Mouse (Mus musculus) embryonic facial prominence, embryonic 12.5 days (tissue): ENCODE data around the gene Sinhcaf. TPM values are rescaled to one million over a fixed set of nuclear protein-coding genes. Genes with fewer than 3 reads are reported as not detected.
"Not testable (repeated sequence)": the region's sequence is repeated elsewhere in the genome, so short reads cannot be mapped to it uniquely, and the experiment has no call there.

Source experiments
- ATAC-seq: fragments of 200-750 bp; cut with Nextera tagmentation; 2 replicates; pipeline ENCODE4 v1.8.0; 2017; ENCODE audit not compliant: insufficient number of reproducible peaks, insufficient read depth, low FRiP score, low TSS enrichment
- H3K27ac ChIP-seq: fragments of 300-500 bp; sonication (generic); 2 replicates; pipeline ENCODE4 v1.5.1; 2016; ENCODE audit warnings: mild to moderate bottlenecking
- H3K27me3 ChIP-seq: fragments of 300-500 bp; sonication (generic); 2 replicates; pipeline ENCODE4 v1.6.1; 2016; ENCODE audit warnings: mild to moderate bottlenecking, moderate library complexity
- H3K36me3 ChIP-seq: fragments of 300-500 bp; sonication (generic); 2 replicates; pipeline ENCODE4 v1.6.1; 2016; ENCODE audit warnings: mild to moderate bottlenecking
- H3K4me1 ChIP-seq: fragments of 300-500 bp; sonication (generic); 2 replicates; pipeline ENCODE4 v1.6.1; 2016
- H3K4me2 ChIP-seq: fragments of 300-500 bp; sonication (generic); replicated peaks from 2 replicates; pipeline ENCODE4 v1.6.1; 2016; ENCODE audit warnings: mild to moderate bottlenecking, moderate library complexity
- H3K4me3 ChIP-seq: fragments of 300-500 bp; sonication (generic); 2 replicates; pipeline ENCODE4 v1.5.1; 2016; ENCODE audit warnings: mild to moderate bottlenecking
- H3K9ac ChIP-seq: fragments of 300-500 bp; sonication (generic); 2 replicates; pipeline ENCODE4 v1.6.1; 2016; ENCODE audit warnings: mild to moderate bottlenecking, moderate library complexity
- H3K9me3 ChIP-seq: fragments of 300-500 bp; sonication (generic); 2 replicates; pipeline ENCODE4 v1.6.1; 2016; ENCODE audit warnings: mild to moderate bottlenecking, moderate library complexity
- WGBS: fragments of 180-500 bp; shearing (Covaris S2); methylation state at CpG from one replicate; pipeline ENCODE4 v1.1.7; 2016; 5-methylcytosine and 5-hydroxymethylcytosine counted together
- polyA plus RNA-seq: library from polyadenylated mRNA; unstranded; fragments of >200 nt; fragmentation: Nextera tagmentation; extraction: Ambion mirVana; gene quantifications from 2 replicates; pipeline ENCODE4 v1.2.1, GENCODE M21; 2016

The Sinhcaf gene
- 143 and 147 TPM in 2 replicates for polyA plus RNA-seq

DNA sequence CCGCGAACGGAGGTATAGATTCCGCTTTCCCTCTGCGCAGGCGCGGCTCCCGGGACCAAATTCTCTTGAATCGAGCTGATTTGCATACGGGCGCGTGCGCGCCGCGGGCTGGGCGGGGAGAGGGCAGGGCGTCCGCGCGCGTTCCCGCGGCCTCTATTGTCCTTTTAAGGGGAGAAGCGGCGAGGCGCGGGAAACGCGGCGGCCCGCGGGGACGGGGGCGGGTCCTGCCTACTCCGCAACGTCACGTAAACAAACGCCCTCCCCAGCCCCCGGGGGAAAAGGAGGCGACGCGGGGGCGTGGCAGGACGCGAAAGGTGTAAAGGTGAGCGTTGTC lies at the start of gene Sinhcaf:
Gene Sinhcaf (minus strand): TSS at position 59 of the 334 bp plus-strand sequence.
- under 1% methylated on average over 47 of the region's 47 CpGs for WGBS
- Histone ChIP-seq H3K4me3 (peak within 1 kb of the TSS; percentile 87), H3K9ac (peak within 1 kb of the TSS; percentile 98), H3K27me3 (no peaks in the 10 kb centered on the region), H3K9me3 (no peaks in the 10 kb centered on the region), H3K4me2 (peak within 1 kb of the TSS; percentile 63), H3K36me3 (no peaks in the 10 kb centered on the region), H3K27ac (peak within 1 kb of the TSS; percentile 94), H3K4me1 (peaks cover 15% of the 10 kb centered on the region; the same call in 1 of the 2 replicates)
- peak; percentile 77 for ATAC-seq

DNA sequence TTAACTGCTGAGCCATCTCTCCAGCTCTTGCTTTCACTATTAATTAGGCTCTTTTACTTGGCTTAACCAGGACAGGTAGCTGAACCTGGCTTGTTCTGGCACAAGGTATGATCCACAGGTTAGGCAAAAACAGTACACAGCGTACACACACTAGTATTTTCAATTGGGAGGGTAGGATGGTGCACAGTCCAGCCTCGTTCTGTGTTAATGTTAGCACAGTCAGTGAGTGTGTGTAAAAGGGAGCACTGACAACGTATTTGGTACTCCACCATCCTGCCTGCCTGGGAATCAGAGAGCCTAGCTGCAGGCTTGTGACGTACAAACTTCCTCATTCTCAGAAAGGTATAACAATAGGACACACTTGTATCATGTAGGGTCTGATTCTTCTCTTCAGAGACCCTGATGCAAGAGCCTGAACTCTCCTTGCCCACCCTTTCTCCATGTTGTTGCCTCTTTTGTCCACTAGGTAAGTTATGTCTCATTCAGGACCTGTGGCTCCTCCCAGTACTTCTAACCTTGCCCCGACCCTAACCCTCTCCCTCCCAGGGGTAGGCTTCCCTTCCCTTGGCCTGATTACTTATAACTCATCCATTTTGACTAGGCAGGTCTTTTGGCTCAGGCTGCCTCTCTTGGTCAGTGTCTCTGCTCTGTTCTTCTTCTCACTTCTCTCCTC lies 48.2 kb upstream of the Sinhcaf start:
- no peak overlapping the region for H3K4me3 ChIP-seq
- no peak overlapping the region for H3K27ac ChIP-seq
- no peaks in the 10 kb centered on the region for H3K9me3 ChIP-seq
- 0 out of 2 replicates have a peak, but pooled peaks cover 8% of the 10 kb centered on the region for H3K36me3 ChIP-seq
- H3K9ac ChIP-seq: no peak overlapping the region
- no peak overlapping the region for H3K4me2 ChIP-seq
- 72% methylated on average over 5 of the region's 5 CpGs for WGBS
- H3K4me1 ChIP-seq: no peaks in the 10 kb centered on the region
- no peaks in the 10 kb centered on the region for H3K27me3 ChIP-seq
- no peak; the same call in 1 of the 2 replicates for ATAC-seq

DNA sequence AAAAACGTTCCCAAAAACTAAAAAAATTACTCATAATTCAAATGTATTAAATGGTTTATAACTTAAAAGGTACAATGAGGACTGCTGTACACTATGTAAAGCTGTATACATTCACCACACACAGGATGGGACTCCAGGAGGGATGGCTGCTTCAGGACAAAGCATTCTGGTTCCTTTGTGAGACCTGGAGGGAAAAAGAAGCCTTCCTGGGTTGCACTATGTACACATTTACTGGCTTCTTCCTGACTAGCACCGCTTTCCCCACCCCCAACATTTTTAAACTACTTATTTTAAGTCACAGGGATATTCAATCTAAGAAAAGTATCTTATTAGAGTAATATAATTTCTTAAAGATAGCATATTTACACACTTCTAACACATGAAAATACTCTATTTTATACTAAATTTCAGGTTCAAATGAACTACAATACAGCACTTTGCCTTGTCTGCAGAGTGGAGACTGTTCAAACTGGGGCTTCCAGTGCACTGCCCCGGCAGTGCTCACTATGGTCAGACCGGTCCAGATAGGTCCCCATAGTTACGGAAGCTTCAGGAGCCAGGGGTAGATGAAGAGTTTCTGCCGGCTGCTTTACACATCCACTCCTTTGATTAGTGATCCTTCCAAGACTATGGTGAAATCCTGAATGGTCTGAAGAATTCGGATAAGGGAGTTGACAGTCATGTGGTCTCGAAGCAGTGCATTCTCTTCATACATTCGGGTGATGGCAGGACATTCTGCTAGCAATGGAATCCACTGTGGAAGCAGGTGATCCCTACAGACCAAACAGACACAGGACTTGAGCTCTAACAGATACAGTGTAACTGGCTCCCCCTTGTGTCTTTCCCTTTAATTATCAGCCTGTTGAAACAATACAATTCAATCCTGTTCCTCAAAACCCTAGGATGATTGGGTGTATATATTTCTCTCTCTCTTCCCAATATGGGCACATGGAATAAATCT lies 47.1 kb upstream of the Sinhcaf start:
- no peaks in the 10 kb centered on the region for H3K9me3 ChIP-seq
- no peak overlapping the region for H3K4me2 ChIP-seq
- H3K9ac ChIP-seq: no peak overlapping the region
- 0 out of 2 replicates have a peak, but pooled peaks cover 8% of the 10 kb centered on the region for H3K36me3 ChIP-seq
- H3K4me1 ChIP-seq: no peaks in the 10 kb centered on the region
- H3K4me3 ChIP-seq: no peak overlapping the region
- H3K27me3 ChIP-seq: no peaks in the 10 kb centered on the region
- WGBS: 29% methylated on average over 9 of the region's 9 CpGs
- ATAC-seq: no peak
- H3K27ac ChIP-seq: no peak overlapping the region

DNA sequence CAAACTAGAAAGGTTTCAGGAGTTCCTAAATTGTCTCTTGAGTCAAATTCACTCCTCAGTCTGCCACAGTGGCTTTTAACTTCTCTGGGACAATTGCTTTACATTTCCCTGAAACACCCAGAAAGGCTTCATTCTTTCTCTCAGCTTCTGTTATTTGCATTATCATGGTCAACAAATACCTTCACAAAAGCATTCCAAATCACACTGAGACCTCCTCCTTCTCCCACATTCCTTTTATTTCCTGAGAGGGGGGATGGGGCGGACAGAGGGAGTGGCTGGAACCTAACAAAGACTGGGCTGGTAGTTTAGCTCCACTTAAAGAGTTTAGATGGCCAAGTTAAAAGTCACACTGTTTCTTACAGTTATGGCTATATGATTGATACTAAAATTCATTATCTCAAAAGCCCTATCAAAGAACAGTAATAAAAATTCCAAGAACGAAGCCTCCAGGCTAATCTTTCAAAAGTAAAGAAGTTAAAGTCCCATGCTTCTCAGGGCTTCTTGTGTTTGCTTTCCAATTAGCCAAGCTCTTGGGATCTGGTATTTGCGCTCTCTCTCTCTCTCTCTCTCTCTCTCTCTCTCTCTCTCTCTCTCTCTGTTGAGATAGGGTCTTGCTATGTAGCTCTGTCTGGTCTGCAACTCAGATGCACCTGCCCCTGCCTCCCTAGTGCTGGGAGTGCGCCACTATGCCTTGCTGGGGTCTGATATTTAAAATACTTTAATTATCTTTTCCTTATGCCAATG lies 46.3 kb upstream of the Sinhcaf start:
- Histone ChIP-seq H3K4me2 (no peak overlapping the region), H3K27me3 (no peaks in the 10 kb centered on the region), H3K4me1 (no peaks in the 10 kb centered on the region), H3K36me3 (0 out of 2 replicates have a peak, but pooled peaks cover 8% of the 10 kb centered on the region), H3K27ac (no peak overlapping the region), H3K4me3 (no peak overlapping the region), H3K9me3 (no peaks in the 10 kb centered on the region), H3K9ac (no peak overlapping the region)
- WGBS: 33% methylated on average over 4 of the region's 4 CpGs
- ATAC-seq: no peak

DNA sequence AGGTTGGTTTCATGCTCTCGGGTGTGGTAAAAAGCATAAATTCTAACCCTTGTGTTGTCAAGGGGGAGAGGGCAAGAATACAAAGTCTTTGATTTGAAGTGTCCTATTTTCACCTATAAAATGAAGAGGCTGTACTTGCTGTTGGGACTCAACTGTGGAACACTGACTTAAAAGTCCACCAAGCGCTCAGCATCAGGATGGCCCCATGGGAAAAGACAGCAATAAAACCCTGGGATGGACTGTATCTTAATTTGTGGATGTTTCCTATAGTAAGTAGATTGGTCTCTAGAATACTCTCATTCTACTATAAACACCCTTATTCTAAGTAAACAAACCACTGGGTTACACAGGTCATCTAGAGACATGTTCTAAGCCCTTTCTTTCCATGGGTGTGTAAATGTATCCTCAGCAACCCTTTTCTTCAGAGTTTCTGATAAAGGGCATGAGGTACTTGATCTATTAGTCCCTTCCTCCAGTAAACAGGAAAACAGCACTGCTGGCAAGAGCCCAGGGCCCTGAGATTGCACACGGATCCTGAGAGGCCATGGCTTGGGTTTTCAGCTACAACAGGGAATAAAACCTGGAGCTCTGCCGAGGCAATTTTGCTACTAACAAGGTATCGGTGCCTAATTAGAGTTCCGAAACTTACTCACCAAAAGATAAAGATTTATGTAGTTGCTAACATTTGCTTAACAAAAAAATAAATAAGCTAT lies 45.5 kb upstream of the Sinhcaf start:
- no peaks in the 10 kb centered on the region for H3K9me3 ChIP-seq
- no peak overlapping the region for H3K27ac ChIP-seq
- H3K9ac ChIP-seq: no peak overlapping the region
- no peak overlapping the region for H3K4me2 ChIP-seq
- no peak overlapping the region for H3K4me3 ChIP-seq
- H3K4me1 ChIP-seq: no peaks in the 10 kb centered on the region
- ATAC-seq: no peak
- H3K27me3 ChIP-seq: no peaks in the 10 kb centered on the region
- WGBS: 47% methylated on average over 6 of the region's 6 CpGs
- 0 out of 2 replicates have a peak, but pooled peaks cover 4% of the 10 kb centered on the region for H3K36me3 ChIP-seq

DNA sequence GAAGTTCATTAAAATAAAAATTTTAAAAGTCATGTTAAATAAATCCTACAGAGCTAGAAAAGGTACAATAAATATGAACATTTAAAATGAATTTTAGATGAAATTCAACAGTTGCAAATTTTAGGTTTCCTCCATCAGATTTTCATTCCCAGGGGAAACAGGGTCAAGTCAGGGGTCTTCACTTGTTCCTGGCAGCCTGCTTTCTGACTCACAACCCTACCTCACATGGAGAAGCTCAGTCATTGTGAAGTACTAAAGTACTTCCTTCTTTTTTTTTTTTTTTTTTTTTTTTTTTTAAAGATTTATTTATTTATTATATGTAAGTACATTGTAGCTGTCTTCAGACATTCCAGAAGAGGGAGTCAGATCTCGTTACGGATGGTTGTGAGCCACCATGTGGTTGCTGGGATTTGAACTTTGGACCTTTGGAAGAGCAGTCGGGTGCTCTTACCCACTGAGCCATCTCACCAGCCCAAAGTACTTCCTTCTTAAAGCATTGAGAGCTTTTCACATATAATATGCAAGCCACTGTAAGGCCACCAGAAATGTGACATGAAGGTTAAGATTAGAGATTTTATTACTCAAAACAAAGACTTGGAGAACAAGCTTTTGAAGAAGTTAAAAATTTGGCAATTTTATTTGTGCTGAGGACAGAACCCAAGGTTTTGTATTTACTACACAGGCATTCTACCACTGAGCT lies 43.7 kb upstream of the Sinhcaf start:
- not testable (repeated sequence) for ATAC-seq
- WGBS: 64% methylated on average over 1 of the region's 3 CpGs

DNA sequence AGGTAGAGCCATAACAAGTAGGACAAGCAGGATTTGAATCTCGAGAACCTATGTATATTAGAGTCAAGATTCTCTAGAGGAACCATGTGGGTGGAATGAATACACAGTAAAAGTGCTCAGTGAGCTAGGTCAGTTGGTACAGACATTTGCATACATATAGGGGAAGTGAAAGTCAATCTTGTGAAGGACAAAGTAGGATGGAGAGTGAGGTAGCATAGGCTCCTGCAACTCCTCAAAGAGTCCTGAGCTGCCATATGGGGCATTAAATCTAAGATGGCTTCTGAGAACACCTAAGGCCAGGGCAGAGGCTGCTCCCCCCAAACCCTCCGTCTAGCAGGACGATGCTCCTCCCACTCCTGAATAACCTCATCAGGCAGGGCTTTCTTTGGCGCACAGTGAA lies 39.7 kb upstream of the Sinhcaf start:
- Histone ChIP-seq H3K4me2 (no peak overlapping the region), H3K9ac (no peak overlapping the region), H3K4me1 (no peaks in the 10 kb centered on the region), H3K27ac (no peak overlapping the region), H3K27me3 (no peaks in the 10 kb centered on the region), H3K36me3 (no peaks in the 10 kb centered on the region), H3K4me3 (no peak overlapping the region), H3K9me3 (no peaks in the 10 kb centered on the region)
- no peak for ATAC-seq
- WGBS: 81% methylated on average over 4 of the region's 4 CpGs

More for the DNA sequence above, 43.7 kb upstream of the Sinhcaf start:
- H3K36me3 ChIP-seq, H3K4me2 ChIP-seq, H3K9ac ChIP-seq, H3K27me3 ChIP-seq, H3K4me1 ChIP-seq, H3K9me3 ChIP-seq, H3K27ac ChIP-seq, H3K4me3 ChIP-seq: not testable (repeated sequence)

DNA sequence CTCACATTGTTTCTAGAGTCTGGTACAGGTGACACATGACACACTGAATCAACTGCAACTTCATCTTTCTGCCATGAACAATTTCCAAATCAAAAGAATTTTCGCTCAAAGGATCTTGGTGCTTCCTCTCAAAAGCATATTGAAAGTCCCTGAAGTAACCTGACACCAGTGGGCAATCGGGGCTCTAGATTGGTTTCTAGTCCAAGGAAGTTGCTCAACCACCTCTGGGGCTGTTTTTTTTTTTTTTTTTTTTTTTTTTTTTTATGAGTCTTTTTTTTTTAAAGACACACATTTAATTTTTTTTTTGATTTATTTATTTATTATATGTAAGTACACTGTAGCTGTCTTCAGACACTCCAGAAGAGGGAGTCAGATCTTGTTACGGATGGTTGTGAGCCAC lies 34.2 kb upstream of the Sinhcaf start:
- Histone ChIP-seq H3K4me3 (no peak overlapping the region), H3K9ac (no peak overlapping the region)
- no peak for ATAC-seq

DNA sequence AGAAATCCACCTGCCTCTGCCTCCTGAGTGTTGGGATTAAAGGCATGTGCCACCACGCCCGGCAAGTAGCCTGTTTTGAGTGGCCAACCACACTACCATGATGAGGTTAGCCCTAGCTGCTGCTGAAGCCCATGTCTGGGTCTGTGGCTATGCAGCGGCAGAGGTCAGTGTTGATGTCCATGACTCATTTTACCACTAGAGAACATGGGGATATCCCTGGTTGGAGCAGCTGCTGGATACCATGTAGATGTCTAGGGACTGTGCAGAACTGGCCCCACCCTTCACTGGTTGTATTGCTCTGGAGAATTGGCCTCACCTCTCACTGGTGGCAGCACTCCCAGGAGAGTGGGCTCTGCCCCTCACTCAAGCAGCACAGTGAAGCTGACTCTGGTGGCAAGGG lies 28.8 kb upstream of the Sinhcaf start:
- no peaks in the 10 kb centered on the region for H3K27me3 ChIP-seq
- H3K9me3 ChIP-seq: no peaks in the 10 kb centered on the region
- no peak overlapping the region for H3K27ac ChIP-seq
- H3K4me3 ChIP-seq: no peak overlapping the region
- H3K9ac ChIP-seq: no peak overlapping the region
- H3K36me3 ChIP-seq: no peaks in the 10 kb centered on the region
- ATAC-seq: no peak
- peaks cover 14% of the 10 kb centered on the region for H3K4me1 ChIP-seq
- H3K4me2 ChIP-seq: no peak overlapping the region
- WGBS: 92% methylated on average over 3 of the region's 3 CpGs

More for the DNA sequence above, 34.2 kb upstream of the Sinhcaf start:
- Histone ChIP-seq H3K4me1 (no peaks in the 10 kb centered on the region), H3K9me3 (no peaks in the 10 kb centered on the region), H3K4me2 (no peak overlapping the region), H3K27ac (no peak overlapping the region), H3K27me3 (no peaks in the 10 kb centered on the region), H3K36me3 (no peaks in the 10 kb centered on the region)
- 57% methylated on average over 3 of the region's 3 CpGs for WGBS

DNA sequence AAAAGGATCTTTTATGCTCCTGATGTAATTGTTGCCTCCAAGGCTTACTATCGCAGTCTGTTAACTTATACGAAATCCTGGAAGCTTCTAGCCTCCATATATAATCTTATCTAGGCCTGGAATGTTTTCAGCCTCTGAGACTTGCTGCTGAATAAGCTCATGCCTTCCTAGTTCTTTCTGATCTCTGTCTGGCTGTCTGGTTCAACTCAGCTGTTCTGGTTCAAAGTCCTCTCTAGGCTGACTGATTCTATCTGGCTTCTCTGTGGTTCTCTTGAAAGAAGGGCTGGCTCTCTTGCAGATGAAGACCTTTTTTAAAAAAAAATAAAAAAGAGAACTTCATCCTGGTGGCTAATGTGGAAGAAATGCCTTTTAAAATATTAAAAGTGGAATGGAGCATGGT lies 26.6 kb upstream of the Sinhcaf start:
- Histone ChIP-seq H3K4me3 (no peak overlapping the region), H3K4me1 (peaks cover 14% of the 10 kb centered on the region), H3K27ac (no peak overlapping the region), H3K9me3 (no peaks in the 10 kb centered on the region), H3K27me3 (no peaks in the 10 kb centered on the region), H3K4me2 (no peak overlapping the region), H3K9ac (no peak overlapping the region), H3K36me3 (no peaks in the 10 kb centered on the region)
- no peak for ATAC-seq
- WGBS: 74% methylated on average over 2 of the region's 2 CpGs
